Mouse (Mus musculus): Measurements from ENCODE around the gene Ice1. TPM values are rescaled to one million over a fixed set of nuclear protein-coding genes. Genes with fewer than 3 reads are reported as not detected.

The Ice1 gene
- polyA plus RNA-seq, 1 experiment from 2014 or later = 10.8 TPM

Other genes starting within 250 kb of the Ice1 start
- gene Adamts16, start 204.2 kb upstream of the Ice1 start, polyA plus RNA-seq (2015; fragmentation: Nextera tagmentation; extraction: Ambion mirVana) = 0.21 and 0.23 TPM in 2 replicates

Data from heart, embryonic 15.5 days (tissue).